Mouse (Mus musculus): ENCODE measurements around the gene Fgd3.

Gene Fgd3

DNA sequence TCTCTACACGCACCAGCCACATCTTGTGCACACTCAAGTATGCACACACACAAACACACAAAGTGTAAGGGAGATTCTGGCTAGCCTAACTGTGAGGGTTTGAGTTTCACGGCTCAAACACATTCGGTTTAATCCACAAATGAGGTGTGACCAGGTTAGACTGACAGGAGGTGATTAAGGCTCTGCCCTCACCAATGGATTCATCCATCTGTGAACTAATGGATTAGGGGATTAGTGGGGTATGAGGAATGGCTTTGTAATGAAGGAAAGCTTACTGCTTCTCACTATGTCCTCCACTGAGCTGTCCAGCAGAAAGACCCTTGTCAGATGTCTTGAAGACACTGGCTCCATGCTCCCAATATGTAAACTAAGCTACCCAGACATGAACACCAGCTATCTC, 101.5 kb downstream of the Fgd3 start:
- no peak for DNase-seq (ENCODE audit: inconsistent age in 2 of 2, low spot score in 1 of 2)

DNA sequence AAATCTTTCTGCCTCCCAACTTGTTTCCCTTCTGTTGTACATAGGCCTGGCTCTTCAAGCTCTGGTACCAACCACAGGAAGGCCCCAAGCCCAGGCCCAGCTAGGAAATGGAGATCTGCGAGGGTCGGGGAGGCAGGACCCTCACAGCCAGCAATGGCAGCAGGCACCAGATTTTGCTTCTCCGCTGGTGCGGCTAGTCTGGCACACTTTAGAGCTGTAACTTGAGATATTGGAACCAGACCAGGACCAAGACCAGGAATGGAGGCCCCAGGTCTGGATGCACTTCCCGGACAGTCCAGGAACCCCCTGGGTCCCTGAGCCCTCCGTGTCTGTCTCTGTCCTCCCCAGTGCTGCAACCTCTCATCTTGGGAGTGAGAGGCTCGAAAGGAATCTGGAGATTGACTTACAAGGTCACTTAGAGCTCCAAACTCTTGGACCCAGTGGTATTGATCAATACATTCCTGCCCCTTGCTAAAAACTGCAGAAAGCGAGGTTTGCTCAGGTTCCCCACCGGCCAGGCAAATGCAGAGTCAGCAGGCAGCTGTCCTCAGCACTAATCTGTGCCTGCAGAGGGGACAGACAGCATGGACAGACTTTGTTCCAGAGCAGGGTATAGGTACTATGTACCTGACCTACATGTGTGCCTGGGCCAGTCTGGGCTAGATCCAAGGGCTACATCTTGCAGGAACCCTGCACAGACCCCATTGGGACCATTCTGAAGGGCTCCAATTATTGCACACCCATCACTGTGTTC, 103.1 kb downstream of the Fgd3 start:
- no peak for DNase-seq (ENCODE audit: inconsistent age in 2 of 2, low spot score in 1 of 2)

DNA sequence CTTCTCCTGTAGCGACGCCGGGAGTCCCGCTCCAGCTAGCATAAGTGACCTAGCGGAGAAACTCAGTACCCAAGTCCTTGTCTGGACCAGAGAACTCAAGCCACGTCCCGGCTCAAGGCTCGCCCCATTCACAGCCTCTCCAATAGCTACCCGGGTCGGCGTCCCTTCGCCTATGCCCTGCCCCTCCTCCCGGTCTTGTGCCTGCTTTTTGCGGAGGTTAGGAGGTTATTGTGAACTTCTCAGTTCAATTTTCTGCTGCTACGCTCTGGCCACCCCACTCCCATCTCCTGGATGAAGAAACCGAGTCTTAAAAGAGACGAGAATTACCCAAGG, 103.9 kb downstream of the Fgd3 start:
- no peak for DNase-seq (ENCODE audit: inconsistent age in 2 of 2, low spot score in 1 of 2)

DNA sequence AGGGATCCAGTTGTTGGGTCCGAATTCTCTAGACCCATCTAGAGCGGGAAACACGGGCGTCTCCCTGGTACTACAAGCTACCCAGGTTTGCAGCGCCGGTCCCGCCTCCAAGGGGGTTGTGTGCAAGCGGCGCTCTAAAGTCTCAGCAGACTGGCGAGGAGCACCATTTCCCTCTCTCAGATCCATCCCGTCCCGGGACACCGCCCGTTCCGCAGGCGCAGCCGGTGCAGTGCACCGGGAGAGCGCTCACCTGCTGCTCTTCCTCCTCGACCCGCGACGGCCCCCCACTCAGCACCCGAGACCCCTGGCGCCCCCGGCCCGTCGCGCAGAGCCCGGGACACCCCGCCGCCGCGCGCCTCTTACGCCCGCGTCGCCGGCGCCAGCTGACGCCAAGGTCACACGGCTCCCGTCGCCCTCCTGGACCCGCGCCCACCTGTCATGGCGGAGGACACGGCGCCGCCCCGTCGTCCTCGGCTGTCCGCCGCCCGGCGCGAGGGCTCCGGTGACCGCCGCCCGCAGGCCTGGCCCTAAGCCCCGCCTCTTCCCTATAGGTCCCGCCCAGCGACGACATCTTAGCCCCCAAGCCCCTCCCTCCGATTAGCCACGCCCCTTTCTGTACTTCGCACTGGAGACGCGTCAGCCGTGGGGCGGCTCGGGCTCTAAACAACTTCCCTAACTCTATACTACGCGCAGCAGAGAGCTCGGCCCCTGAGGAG, 104.4 kb downstream of the Fgd3 start, which contains the start of gene Card19:
TSS of gene Card19 (minus strand) at position 534 of the 716 bp plus-strand sequence.
- DNase-seq (ENCODE audit: inconsistent age in 2 of 2, low spot score in 1 of 2) = peak; percentile 98 to 99

DNA sequence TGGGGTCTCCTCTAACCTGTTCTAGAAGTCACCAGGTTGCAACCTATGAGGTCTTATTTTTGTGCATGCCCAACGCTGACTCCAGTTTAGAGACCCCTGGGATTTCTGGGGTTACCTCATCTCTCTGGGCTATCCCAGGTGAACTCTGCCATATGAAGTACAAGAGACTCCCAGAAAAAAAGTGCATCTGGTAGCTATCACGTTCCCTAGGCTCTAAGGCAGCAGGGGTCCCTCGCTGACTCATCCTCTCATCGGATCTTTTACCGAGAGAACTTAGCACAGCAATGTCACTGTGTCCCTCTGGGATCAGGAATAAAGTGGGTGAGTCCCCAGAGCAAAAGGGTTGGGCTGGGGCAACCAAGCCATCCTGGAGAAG, 105.0 kb downstream of the Fgd3 start:
- DNase-seq (ENCODE audit: inconsistent age in 2 of 2, low spot score in 1 of 2) = no peak

DNA sequence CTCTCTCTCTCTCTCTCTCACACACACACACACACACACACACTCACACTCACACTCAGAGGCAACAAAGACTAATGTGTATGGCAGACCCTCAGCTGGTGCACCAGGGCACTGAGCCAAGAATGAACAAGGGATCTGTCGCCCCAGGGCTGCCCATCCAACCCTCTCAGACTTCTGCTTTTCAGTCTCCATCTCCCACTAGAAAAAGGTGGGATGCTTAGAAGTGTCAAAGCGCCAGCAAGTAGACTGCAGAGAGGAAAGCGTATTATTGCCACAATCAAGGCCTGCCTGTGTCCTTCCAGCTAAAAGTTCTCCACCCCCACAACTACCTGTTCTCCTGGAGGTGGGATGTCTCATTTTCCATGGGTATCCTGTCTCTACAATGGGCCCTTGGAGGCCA, 105.7 kb downstream of the Fgd3 start:
- peak in 1 of 2 experiments; percentile 70 for DNase-seq (ENCODE audit: inconsistent age in 2 of 2, low spot score in 1 of 2)

DNA sequence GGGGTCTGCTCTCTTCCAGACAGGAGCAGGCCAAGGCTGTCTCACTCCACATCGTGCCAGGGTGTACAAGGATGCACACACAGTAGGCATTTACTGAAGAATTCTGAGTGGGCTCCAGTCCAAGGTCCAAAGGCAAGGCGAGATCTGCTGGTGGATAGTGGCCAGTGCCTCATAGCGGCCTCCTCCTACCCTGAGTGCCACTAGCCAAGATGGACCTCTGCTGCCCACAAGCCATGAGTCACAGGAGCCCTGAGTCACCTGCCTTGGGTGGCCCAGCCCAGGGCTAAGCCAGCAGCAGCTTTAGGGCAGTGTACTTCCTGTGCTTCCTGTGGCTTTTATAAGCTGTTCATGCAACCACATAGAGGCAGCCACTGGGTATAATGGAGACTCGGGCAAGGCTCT, 106.6 kb downstream of the Fgd3 start:
- peak; percentile 92 to 95 for DNase-seq (ENCODE audit: inconsistent age in 2 of 2, low spot score in 1 of 2)

DNA sequence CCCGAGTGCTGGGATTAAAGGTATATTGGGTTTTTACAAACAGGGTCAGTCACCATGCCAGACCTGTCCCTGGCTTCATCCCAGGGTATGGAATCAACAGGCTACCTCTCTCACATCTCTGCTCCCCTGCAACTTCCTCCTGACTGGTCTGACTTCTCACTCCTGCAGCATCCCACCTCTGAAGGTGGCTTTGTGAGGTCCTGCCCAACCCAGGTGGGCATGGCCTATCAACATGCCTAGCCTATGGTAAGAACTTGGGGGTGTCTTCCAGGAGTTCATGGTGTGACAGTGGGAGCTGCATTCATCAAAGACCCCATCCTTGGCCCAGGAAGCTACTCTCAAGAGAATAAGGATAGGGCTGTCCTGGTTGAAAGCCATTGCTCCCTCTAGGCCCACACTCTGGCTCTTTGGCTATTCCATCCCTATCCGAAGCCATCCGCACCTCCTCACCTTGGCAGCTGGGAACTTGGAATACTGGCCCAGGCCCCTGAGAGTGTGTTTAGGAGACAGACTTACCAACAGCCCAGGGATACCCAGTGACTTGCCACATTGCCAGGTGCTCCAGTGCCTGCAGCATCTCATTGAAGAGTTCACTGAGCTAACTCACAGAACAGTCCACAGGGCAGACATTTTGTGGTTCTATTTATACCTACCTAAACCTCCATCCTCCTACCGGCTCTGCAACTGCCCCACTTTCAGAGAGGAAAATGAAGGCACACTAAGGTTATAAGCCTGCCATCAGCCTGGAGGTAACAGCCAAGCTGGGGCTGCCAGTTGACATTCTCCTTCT, 107.2 kb downstream of the Fgd3 start:
- no peak for DNase-seq (ENCODE audit: inconsistent age in 2 of 2, low spot score in 1 of 2)
